Mouse (Mus musculus): ENCODE data around the gene Cryba4. TPM values are rescaled to one million over a fixed set of nuclear protein-coding genes. Genes with fewer than 3 reads are reported as not detected.

The Cryba4 gene
- total and polyA plus RNA-seq, 3 experiments: 0.39 to 0.77 TPM; not detected in 1

DNA sequence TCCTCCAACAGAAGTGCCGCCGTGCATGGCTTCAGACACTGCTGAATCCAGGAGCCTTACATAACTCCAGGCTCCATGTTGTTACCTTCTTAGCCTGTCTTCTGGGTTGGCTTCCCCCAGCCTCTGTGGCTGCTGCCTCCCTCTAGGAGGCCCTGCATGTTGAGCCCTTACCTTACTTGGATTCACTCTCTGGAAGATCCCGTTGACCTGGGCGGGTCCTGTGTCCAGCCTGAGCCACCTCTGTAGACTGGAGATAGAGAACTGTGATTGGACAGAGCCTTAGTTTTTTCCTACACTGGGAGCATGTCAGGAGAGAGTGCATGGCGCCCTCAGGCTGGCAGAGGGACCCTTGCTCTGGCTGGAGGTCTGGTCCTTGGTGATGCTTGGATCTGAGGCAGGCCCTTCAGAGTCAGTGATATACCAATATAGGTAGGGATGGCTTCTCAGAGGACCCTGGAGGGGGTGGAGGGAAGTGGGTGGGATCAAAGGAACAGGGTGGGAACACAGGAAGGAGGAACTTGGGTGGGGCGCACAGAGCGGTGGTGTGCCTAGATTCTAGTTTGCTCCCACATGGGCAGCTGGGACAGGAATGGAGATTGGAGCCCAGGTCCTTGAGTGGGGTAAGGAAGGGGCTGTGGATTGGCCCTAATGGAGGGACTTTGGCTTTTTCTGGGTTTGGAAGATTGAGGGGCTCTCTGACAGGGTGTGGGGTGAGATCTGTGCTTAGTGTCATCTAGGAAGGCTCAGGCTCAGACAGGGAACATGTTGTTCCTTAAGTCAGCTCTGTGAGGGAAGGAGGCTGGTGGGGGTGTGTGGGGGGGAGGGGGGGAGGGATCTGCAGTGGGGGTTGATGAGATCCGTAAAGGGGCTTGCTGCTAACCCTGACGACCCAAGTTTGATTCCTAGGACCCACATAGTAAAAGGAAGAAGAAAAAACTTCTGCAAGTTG lies 36.1 kb upstream of the Cryba4 start:
- TF ChIP-seq TAL1 (IDR thresholded peaks at IDR 0.05; ENCODE audit: low read length) (no peak), ZNF384 (IDR thresholded peaks at IDR 0.05; ENCODE audit: low read depth, low read length) (no peak), SIN3A (IDR thresholded peaks at IDR 0.05; ENCODE audit: low read length) (no peak), CTCF (IDR thresholded peaks at IDR 0.05 in 2 of 3, conservative IDR thresholded peaks at IDR 0.05 in 1 of 3; ENCODE audit: control insufficient read depth in 1 of 3, insufficient read depth in 1 of 3, low read depth in 2 of 3, low read length in 3 of 3, poor library complexity in 1 of 3, severe bottlenecking in 1 of 3) (no peak), RAD21 (IDR thresholded peaks at IDR 0.05; ENCODE audit: low read depth, low read length) (no peak)
- H3K9ac ChIP-seq (ENCODE audit: control insufficient read depth, low read depth, low read length, poor library complexity, severe bottlenecking): peak overlapping the region; percentile 54; the same call in 1 of the 2 replicates
- H3K27me3 ChIP-seq (ENCODE audit: control insufficient read depth in 1 of 2, insufficient read depth in 2 of 2, low read length in 2 of 2): no peaks in the 10 kb centered on the region
- DNase-seq (ENCODE audit: low read depth, low spot score): no peak
- peak overlapping the region; percentile 91 for H3K27ac ChIP-seq (ENCODE audit: control insufficient read depth, low read depth, low read length)
- peaks cover 10 to 52% of the 10 kb centered on the region in 2 experiments for H3K4me1 ChIP-seq (ENCODE audit: control insufficient read depth in 1 of 2, insufficient read depth in 2 of 2, low read length in 2 of 2)
- no peaks in the 10 kb centered on the region for H3K9me3 ChIP-seq (replicated peaks; ENCODE audit: insufficient read depth, low read length)
- no peak overlapping the region for H3K4me3 ChIP-seq (ENCODE audit: control insufficient read depth in 1 of 2, insufficient read depth in 1 of 2, low read depth in 2 of 2, low read length in 2 of 2)
- H3K79me2 ChIP-seq (ENCODE audit: control insufficient read depth, insufficient read depth, low read length, poor library complexity): peaks cover 68% of the 10 kb centered on the region
- peaks cover 0 to 43% of the 10 kb centered on the region in 2 experiments; a peak in 2 of 4 replicates for H3K36me3 ChIP-seq (ENCODE audit: control insufficient read depth in 1 of 2, insufficient read depth in 2 of 2, low read length in 2 of 2)

DNA sequence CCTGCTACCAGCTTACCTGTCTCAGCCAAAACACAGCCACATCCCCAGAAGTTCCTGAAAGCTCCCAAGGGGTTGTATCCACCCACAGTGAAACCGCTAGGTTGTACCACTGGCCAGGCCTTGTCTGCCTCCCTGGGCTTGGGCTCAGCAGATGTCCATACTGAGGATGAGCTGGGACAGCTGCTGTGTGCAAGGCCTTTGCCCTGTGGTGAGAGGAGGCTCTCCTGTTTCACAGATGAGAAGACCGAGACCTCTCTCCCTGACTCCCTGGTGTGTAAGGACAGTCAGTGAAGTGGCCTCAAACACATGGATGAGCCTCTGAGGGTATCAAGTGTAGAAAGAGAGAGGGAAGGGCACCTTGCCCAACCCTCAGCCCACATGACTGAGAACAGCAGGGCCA lies 35.3 kb upstream of the Cryba4 start:
- no peak for DNase-seq (ENCODE audit: low read depth, low spot score)
- peak overlapping the region; percentile 54 for H3K9ac ChIP-seq (ENCODE audit: control insufficient read depth, low read depth, low read length, poor library complexity, severe bottlenecking)
- TF ChIP-seq POLR2AphosphoS2 (IDR thresholded peaks at IDR 0.05; ENCODE audit: low read length) (no peak), NRF1 (IDR thresholded peaks at IDR 0.05; ENCODE audit: insufficient read depth, low read depth, low read length, poor library complexity, severe bottlenecking) (no peak), SMC3 (IDR thresholded peaks at IDR 0.05; ENCODE audit: low read depth, low read length) (no peak), ZKSCAN1 (IDR thresholded peaks at IDR 0.05; ENCODE audit: low read depth, low read length) (no peak)
- H3K27me3 ChIP-seq (ENCODE audit: control insufficient read depth in 1 of 2, insufficient read depth in 2 of 2, low read length in 2 of 2): no peaks in the 10 kb centered on the region
- peaks cover 74% of the 10 kb centered on the region for H3K79me2 ChIP-seq (ENCODE audit: control insufficient read depth, insufficient read depth, low read length, poor library complexity)
- H3K4me1 ChIP-seq (ENCODE audit: control insufficient read depth in 1 of 2, insufficient read depth in 2 of 2, low read length in 2 of 2): peaks cover 13 to 60% of the 10 kb centered on the region in 2 experiments
- H3K4me3 ChIP-seq (ENCODE audit: control insufficient read depth in 1 of 2, insufficient read depth in 1 of 2, low read depth in 2 of 2, low read length in 2 of 2): no peak overlapping the region
- H3K27ac ChIP-seq (ENCODE audit: control insufficient read depth, low read depth, low read length): peak overlapping the region; percentile 91
- peaks cover 0 to 51% of the 10 kb centered on the region in 2 experiments; a peak in 2 of 4 replicates for H3K36me3 ChIP-seq (ENCODE audit: control insufficient read depth in 1 of 2, insufficient read depth in 2 of 2, low read length in 2 of 2)
- no peaks in the 10 kb centered on the region for H3K9me3 ChIP-seq (replicated peaks; ENCODE audit: insufficient read depth, low read length)

DNA sequence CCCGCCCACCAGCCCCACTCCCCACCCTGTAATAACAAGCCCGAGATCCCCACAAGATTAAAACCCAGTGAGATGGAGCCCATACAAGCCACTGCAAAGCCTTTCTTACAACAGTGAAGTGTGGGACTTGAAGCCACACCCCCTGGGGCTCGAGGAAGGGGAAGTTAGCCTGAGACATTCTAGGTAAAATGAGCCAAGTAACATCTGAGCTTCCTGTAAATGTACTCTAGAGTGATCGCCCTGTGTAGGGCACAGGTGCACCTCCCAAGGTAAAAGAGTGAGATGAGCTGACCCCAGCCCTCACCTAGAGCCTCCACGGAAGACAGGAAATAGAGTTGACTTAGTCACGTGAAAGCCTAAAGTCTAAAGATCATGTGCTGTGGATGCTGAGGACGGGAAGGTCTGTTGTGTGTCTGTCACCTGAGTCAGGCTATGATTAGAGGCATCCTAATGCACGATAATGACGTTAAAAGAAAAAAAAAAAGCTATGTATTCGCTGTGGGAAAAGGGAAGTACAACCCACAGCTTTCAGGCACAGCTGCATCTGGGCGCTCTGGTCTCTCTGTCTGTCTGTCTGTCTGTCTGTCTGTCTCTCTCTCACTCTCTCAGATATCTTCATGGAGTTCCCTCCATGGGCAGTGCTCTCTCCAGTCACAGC lies 34.8 kb upstream of the Cryba4 start:
- H3K79me2 ChIP-seq (ENCODE audit: control insufficient read depth, insufficient read depth, low read length, poor library complexity): peaks cover 74% of the 10 kb centered on the region
- DNase-seq (ENCODE audit: low read depth, low spot score): peak; percentile 95
- no peaks in the 10 kb centered on the region for H3K9me3 ChIP-seq (replicated peaks; ENCODE audit: insufficient read depth, low read length)
- peaks cover 13 to 64% of the 10 kb centered on the region in 2 experiments for H3K4me1 ChIP-seq (ENCODE audit: control insufficient read depth in 1 of 2, insufficient read depth in 2 of 2, low read length in 2 of 2)
- H3K4me3 ChIP-seq (ENCODE audit: control insufficient read depth in 1 of 2, insufficient read depth in 1 of 2, low read depth in 2 of 2, low read length in 2 of 2): peak overlapping the region in 1 of 2 experiments; percentile 10; a peak in 1 of 4 replicates
- H3K27ac ChIP-seq (ENCODE audit: control insufficient read depth, low read depth, low read length): peak overlapping the region; percentile 91
- H3K36me3 ChIP-seq (ENCODE audit: control insufficient read depth in 1 of 2, insufficient read depth in 2 of 2, low read length in 2 of 2): peaks cover 0 to 57% of the 10 kb centered on the region in 2 experiments; a peak in 2 of 4 replicates
- no peaks in the 10 kb centered on the region for H3K27me3 ChIP-seq (ENCODE audit: control insufficient read depth in 1 of 2, insufficient read depth in 2 of 2, low read length in 2 of 2)
- H3K9ac ChIP-seq (ENCODE audit: control insufficient read depth, low read depth, low read length, poor library complexity, severe bottlenecking): peak overlapping the region; percentile 54
- TF ChIP-seq CHD2 (IDR thresholded peaks at IDR 0.05; ENCODE audit: low read length) (no peak), SMC3 (IDR thresholded peaks at IDR 0.05; ENCODE audit: low read depth, low read length) (no peak), RAD21 (IDR thresholded peaks at IDR 0.05; ENCODE audit: low read depth, low read length) (no peak), UBTF (IDR thresholded peaks at IDR 0.05; ENCODE audit: borderline replicate concordance, insufficient read depth, low read depth, low read length) (no peak), MYC (IDR thresholded peaks at IDR 0.05; ENCODE audit: low read depth, low read length) (no peak), GATA1 (IDR thresholded peaks at IDR 0.05; ENCODE audit: low read depth, low read length) (peak; percentile 38; the same call in 1 of the 2 replicates), USF1 (IDR thresholded peaks at IDR 0.05; ENCODE audit: low read depth, low read length) (peak; percentile 77), BHLHE40 (IDR thresholded peaks at IDR 0.05; ENCODE audit: borderline replicate concordance, low read depth, low read length) (peak; percentile 88), POLR2A (IDR thresholded peaks at IDR 0.05; ENCODE audit: control insufficient read depth in 1 of 2, insufficient read depth in 1 of 2, low read depth in 1 of 2, low read length in 2 of 2, poor library complexity in 1 of 2) (peak in 1 of 2 experiments; percentile 15; a peak in 1 of 4 replicates), ZC3H11A (IDR thresholded peaks at IDR 0.05; ENCODE audit: low read depth, low read length) (no peak), ZKSCAN1 (IDR thresholded peaks at IDR 0.05; ENCODE audit: low read depth, low read length) (no peak), ZMIZ1 (IDR thresholded peaks at IDR 0.05; ENCODE audit: low read depth, low read length) (no peak), NELFE (IDR thresholded peaks at IDR 0.05; ENCODE audit: low read depth, low read length) (no peak), TBP (IDR thresholded peaks at IDR 0.05; ENCODE audit: low read depth, low read length) (peak; percentile 75), TAL1 (IDR thresholded peaks at IDR 0.05; ENCODE audit: low read length) (peak; percentile 35), ETS1 (IDR thresholded peaks at IDR 0.05; ENCODE audit: low read depth, low read length) (peak; percentile 86), GABPA (IDR thresholded peaks at IDR 0.05; ENCODE audit: low read depth, low read length) (no peak)
